Mouse (Mus musculus) CD4-positive helper T cell, adult 2 months (primary cell): ENCODE measurements around the gene Dscaml1.

Experiments used
- DNase-seq: peaks from one replicate; pipeline ENCODE4 v3.0.0-alpha.2; 2012; ENCODE audit warnings: low read depth, missing footprints, low spot score

The Dscaml1 gene

DNA sequence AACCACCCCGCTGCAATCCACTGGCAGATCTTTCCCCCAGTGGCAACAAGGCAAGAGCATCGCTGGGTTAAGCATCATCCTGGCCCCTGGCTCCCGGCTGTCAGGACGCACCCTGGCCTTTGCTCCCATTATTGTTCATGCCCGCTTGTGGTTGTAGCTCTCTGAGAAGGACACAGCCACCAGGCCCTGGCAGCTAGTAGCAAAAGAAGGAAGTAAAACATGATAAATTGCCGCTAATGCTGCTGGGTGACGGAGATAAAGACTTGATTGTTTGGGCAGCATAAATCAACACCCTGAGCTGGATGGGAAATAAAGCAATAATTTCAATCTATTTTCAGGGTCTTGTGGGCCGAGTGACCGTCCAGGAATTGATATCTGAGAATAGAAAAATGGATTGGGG, 81.1 kb downstream of the Dscaml1 start:
- DNase-seq: no peak

DNA sequence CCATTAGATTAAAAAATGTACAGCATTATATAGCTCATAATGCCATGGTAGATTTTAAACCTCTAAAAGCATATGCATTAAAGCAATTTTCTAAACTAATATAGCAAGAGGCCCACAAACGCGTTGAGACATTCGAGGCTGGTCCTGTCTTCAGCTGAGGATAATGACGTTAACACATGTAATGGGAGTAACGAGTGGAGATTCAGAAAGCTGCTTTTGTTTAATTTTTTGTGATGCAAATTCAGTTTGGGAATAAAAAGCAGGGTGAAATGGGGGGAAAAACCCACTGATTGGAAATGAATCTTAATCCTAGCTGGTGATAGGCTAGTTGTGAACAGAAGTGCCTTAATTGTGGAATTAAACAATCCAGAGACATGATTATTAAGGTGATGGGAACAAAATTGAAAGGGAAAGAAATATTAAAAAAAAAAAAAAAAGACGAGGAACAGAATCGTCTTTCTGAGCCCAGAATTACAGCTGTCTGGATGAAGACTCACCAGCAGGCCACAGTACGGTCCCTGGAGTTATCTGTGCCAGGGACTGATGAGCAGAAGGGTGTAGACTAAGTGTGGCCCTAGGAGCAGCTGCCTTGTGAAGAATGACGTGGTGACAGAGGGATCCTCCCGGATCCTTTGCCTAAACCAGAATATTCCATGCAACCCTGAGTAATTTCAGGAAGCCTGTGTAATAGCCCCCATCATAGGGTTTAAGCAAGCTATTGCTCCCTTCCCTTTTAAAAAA, 84.5 kb downstream of the Dscaml1 start:
- DNase-seq: no peak

DNA sequence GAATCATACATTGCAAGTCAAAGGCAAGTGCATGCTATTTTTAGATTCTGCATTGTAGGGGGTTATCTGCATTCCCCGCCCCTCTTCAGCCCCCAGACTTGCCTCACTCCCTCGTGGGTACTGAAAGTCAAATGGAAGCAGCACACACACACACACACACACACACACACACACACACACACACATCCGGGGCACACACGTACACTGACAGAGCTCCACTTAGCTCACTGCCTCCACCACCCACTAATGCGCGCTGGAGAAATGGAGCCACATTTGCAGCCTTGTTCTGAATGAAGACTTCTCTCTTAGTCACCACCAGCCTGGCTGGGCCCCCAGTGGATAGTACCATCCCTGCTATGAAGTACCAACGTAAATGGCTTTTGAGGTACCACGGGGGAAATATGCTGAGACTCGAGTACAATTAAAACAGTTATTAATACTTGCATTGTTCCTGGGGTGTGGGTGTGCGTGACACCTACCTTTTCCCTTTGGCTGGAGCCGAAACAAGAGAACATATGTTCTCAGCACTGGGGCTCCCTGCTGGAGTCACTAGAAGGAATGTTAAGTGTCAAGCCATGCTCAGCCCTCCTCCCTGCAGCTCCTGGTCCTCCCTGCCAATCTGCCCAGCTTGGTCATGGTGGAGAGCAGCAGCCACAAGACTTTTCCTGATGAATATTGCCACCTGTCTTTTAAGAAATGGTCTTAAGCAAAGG, 91.7 kb downstream of the Dscaml1 start:
- no peak for DNase-seq

DNA sequence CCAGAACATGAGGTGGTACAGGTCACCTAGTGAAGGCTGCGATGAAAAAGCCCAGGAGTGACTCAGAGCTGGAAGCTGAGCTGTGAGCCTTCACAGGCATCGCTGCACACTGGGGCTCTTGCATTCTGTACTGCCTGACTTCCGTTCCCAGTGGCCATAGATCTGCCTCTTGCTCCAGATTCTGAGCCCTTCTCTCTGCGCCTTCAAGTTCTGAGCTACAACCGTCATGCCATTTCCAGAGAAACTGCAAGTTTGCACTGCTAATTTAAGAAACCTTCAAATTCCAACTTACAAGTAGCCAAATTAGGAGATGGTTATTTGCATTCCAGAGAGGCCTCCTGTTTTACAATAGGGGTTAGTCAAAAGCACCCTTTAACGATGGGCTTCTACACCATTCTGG, 93.4 kb downstream of the Dscaml1 start:
- no peak for DNase-seq

DNA sequence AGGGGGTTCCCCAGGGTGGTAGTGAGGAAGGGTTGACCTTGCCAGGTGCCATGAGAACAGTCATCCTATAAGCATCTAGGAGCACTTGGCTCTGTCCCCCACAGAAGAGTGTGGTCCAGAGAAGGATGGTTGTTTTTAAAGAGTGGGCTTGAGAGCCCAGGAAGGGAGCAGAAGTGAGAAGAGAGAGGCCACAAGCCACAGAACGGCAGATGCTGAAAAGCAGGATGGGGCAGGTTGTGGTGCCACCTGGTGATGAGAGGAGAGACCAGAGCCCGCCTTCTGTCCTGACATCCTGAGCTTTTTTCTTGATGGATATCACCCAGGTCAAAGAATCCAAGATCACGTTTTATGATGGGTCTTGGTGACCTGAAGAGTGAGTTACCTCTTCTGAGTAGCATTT, 96.4 kb downstream of the Dscaml1 start:
- no peak for DNase-seq

DNA sequence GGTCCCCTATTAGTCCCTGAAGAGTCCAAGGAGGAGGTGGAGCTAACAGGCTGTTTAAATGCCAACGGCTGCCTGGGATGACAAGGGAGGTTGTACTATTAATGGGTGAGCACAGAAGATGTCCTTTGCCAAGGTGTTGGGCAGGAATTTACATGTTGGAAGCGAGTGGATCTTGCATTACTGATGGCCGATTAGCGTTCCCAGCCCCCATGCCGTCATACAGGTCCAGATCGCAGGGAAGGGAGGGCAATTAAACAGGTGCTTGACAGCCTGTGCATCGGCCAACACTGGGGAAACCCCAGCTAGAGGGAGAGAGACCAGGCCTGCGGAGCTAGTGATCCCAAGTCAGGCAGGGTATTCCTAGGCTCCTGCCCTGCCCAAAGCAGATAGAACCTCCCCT, 98.1 kb downstream of the Dscaml1 start:
- DNase-seq: no peak

DNA sequence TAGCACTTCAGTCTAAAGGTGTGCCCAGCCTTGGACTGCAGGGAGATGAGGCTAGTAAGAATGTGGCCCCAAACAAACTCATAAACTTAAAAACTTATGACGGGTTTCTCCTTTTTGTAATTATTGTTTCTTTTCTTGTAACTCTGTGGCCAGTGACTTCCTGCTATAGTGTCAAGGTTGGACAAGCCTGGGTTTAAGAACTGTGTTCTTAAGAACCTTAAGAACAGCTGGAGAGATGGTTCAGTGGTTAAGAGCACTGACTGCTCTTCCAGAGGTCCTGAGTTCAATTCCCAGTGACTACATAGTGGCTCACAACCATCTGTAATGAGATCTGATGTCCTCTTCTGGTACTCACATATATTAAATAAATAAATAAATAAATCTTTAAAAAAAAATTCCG, 106.8 kb downstream of the Dscaml1 start:
- DNase-seq: no peak

DNA sequence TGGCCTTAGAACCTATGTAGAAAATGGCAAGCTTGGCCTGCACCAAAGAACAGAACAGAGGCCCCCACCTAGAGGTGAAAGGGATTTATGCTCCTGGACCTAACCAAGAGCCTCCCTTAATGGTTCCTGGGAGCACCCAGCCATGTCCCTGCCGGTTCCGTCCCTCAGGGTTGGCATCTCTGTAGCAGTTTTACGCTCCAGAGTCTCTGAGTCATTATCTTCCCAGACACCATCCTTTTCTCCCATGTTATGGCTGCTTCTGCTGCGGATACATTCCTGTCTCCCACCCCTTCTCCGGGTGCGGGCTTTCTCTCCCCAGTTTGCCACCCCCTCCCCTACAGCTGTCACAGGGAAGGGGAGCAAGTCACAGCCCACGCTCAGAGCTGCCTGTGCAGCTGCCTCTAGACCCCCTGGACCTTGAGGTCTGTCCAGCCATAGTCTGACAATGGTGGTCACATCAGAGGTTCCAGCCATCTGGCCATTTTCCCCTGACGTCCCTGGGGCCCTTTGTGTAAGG, 108.1 kb downstream of the Dscaml1 start:
- no peak for DNase-seq

DNA sequence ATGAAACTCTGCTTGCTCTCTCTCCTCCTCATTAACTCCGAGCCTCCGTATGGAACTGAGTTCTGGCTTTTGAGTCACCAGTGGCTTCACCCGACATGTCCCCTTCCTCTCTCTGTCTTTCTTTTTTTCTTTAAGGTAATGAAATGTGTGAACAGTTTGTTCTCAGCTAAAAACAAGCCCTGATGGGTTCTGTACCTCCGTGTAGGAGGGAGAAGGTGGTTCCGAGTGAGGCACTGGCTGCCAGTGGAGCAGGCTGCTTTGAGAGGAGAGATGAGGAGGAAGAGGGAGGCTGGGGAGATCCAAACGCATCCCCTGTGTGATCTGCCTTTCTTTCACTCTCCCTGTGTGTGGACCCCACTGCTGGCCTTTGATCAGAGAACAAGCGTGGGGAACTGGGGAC, 111.2 kb downstream of the Dscaml1 start:
- no peak for DNase-seq

DNA sequence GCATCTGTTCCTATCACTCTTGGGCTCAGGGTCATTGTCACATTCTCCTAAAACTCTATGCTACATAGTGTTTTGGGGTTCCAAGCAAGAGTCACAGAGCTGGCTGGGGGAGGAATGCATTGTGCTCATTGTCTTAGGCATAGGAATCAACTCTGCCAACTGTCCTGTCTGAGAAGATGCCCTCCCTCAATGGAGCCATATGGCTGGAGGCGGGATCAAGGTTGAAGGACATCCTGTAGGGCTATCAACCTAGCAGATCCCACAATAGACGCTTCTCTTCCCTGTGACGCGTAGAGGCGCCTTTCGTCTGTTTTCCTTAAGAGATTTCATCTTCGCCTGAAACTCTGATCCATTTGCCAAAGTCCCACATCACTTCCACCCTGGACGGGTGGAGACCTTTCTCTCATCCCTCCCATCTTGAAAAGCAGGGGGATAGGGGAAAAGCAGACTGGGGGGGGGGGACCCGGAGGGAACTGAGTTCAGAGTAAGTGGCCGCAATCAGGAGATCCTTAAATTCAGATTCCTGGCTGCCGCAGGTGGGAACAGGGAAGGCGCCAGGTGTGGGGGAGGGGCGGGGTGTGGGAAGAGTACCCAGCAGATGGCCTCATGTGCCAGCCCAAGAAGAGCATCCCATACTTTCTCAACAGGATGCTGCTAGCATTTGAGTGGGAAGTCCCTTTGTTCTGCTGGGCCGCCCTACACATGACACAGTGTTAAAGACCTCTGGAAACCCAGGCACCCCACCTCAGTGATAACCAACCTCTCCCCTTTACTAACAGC, 113.0 kb downstream of the Dscaml1 start:
- DNase-seq: no peak

DNA sequence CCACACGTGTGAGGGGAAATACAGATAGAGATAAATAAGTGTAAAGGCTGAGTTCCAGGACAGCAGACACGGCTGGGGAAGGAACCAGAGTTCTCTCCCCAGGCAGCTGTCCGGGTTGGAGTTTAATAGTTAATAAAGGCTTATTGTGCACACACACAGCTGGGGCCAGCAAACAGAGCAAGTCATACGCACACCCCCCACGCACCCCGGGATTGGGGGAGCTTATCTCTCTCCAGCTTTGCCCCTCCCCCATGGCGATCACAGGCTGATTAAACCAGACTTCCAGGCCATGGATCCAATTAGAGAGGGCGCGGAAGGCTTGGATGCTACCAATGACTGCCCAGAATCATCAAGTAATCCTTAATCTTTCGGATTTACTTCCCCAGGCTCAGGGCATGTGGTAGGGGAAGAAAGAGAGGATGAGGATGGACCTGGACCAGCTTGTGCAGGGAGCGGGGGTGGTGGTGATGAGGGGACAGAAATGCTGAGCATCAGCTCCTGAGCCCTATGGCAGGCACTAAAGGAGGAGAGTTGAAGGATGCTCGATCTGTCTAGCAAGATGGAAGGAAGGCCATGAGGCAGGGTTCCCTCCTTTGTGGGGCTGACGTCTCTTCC, 119.7 kb downstream of the Dscaml1 start:
- DNase-seq: no peak

DNA sequence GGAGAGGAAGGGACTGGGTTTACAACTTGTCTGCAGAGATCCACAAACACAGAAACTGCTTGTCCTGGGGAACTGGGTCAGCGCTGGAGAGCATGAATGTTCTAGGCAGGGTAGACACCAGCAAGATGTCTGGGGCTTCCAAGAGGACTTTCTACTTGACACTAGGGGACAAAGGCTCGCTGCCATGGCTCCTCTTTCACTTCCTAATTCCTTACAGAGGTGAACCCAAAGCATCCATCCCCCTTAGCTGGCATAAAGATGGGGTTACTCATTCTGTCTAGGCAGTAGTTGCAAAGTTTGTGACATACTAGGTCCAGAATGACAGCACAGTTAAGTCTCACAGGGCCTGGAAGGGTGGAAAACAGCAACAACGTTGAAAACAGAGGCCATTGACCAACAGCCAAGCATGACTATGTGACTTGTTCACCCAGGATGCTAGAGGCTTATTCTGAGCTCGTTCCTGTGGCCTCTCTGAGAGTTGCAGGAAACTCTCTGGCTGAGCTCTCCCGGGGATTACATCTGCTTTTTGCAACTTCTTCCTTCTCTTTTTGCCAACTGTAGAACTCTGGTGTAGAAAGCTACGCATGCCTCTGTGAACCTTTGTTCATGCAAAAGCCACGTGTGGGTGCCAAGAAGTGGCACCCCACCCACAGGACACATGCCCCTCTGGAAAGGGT, 120.6 kb downstream of the Dscaml1 start:
- no peak for DNase-seq

DNA sequence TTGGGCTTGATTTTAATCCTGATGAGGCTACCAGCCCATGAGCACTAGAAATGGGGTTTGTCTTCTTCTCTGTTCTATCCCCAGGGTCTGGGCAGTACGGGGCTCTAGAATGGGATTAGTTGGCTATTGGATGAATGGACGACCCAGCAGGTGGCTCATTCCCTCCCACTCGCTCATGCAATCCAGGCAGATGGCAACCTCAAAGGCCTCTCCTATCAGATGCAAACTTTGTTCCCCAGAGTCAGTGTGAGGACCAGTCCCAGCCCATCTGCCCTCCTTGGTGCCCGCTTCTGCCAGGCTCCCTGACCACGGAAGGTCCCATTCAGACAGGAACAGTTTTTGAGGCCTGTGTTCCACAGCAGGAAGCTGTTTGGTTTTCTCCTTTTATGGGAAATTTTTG, 123.4 kb downstream of the Dscaml1 start:
- DNase-seq: no peak

DNA sequence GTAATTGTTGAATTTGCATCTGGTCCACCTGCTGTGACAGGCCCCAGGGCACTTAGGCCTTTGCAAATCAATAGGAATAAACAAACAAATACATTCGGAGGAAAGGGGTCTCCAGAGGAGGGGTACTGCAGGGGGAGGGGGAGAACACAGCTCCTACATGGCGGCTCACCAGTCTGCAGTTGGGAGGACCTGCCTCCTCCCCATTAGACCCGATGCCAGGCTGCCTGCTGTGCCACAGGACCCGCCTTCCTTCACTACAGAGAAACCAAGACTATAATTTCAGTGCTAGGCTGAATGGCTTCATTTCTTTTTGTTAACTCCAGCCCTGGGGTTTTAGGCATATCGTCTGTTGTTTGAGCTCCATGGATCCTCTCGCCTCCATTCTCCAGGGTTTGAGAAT, 123.8 kb downstream of the Dscaml1 start:
- no peak for DNase-seq

DNA sequence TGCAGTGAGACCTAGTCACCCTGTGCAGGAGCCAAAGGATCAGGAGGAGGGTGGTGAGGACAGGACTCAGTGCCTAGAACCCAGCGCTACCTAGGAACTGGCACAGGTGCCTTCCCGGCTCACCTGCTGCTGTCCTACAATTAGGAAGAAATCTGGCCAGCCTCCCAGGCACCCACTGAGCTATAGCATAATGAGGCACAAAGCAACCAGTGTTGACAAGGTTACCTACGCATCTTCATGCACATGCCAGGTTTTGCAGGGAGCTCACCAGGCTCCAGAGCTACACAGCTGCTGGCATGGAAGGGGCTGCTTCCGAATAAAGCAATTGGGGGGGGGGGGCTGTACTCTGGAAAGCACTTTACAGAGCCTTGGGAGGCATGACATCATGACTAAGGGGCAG, 124.2 kb downstream of the Dscaml1 start:
- DNase-seq: no peak

DNA sequence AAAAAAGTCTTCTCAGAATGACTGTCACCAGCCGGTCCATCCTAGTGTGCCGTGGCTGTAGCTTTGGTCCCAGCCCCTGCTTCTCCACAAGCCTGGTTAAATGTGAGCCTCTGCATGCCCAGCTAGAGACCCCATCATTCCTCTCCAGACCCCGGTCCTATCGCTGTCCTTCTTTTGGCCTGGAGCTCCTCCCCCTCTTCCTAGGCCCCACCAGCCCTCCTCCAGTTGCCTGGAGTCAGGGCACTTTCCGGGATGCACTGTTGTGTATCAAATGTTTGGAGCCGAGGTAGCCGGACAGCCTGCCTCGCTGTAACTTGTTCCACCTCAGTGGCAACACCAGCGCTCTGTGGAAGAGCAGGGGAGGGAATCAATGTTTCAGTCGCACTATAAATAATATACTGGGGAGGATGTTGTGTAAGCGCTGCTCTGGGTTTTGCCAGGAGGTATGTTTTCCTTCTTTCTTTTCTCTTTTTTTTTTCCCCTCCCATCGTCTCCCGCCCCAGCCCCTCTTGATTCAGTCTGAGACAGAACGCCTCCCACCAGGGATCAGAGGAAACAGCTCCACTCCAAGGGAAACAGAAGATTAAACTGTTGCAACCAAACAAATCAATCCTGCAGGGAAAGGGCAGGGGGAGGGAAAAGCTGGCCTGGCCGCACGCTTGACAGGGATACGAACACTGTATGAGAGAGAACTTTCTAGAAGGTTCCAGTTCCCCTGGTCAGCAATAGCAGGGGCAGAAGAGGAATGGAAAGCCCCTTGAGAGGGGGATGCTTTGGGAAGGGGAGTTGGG, 128.8 kb downstream of the Dscaml1 start:
- no peak for DNase-seq

DNA sequence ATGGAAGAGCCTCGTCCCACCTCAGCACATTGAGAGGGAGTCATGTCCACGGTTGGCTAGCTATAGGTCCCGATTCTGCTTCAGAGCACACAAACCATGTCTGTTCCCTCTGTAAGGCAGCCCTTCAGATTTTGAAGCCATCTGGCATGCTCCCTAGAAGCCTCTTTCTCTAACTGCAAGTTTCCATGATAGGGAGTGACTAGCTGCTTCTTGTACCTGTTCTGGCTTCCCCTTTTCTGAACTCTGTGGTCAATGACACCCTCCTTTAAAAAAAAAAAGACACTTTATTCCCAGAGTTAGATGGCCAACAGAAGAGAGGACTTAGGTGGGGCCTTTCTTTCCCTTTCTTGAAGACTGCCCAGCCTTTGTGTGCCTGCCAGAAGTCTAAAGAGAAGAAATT, 130.5 kb downstream of the Dscaml1 start:
- DNase-seq: no peak

DNA sequence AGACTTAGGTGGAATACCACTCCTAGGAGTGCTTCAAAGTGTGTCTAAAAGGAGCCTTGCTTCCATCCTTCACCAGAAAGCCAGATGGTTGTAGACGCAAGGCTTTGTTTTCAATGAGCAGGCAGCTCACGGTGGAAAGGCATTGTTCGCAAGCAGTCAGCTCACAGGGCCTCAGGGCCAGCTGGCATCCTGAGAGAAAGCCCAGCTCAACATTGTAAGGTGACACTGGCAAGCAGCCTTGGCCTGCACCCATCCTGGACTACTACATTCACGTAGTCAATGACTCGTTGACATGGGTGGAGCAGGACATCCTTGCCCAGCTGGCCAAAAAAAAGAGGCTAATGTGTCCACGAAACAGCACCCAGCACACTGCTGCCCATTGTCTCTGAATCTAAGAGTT, 134.6 kb downstream of the Dscaml1 start:
- DNase-seq: no peak

DNA sequence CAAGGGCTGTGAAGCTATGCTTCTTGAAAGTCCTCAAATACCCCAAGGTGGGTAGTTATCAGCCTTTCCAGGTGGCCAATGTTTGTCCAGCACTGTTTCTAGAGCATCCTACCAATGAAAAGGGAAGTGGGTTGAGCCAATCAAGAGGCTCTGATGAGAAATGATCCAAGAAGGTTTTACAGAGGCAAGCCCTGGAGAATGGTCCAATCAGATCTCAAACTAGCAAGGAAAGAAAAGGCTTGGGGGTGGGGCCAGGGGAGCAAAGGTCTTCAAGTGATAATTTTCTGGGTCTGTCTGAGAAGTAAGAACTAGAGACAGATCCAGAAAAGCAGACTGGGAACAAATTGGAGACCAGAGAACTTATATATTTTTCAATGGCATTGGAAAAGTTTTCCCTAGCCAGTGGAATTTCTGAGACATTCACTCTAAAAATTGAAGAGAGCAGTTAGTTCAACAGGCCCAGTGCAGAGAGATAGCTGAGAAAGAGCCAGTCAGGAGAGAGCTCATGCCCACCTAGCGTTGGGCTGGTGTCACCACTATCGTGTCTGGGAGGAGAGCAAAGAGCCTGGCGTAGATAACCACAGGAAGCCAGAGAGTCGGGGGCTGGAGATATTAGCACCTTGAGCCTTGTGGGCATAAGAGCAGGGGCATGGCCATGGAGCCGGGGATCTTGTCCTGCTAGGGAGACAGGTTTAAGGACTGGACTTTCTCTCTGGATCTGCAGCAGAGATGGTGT, 140.6 kb downstream of the Dscaml1 start:
- DNase-seq: no peak

DNA sequence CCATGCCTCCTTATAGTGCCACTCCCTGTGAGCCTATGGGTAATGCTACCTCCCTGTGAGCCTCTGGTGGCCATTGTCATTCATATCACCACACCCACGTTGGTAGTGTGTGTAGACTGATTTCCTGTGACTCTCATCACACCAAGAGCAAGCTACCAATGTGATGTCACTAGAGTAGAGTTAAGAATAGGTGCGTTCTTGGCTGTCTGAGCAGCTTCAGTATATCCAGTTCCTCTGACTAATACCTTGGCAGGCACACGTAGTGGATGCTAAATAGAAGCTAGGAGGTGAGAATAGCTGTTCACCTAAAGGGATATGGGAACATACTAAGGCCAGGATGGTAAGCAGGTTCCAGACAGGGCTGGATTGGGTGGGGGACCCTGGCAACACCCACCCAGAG, 143.3 kb downstream of the Dscaml1 start:
- no peak for DNase-seq
